Mouse (Mus musculus): Measurements from ENCODE around the gene Frmd8.
A peak's percentile ranks its signal among the peaks of the same experiment; 100 is the strongest.
"Not testable (repeated sequence)": the region's sequence is repeated elsewhere in the genome, so short reads cannot be mapped to it uniquely, and the experiment has no call there.

Frmd8 gene

GRCm38 (mm10) chr19:5885838-5886237, 10.8 kb upstream of the Frmd8 start:
- peak; percentile 58 for DNase-seq (ENCODE audit: low spot score)

- no peak for DNase-seq (ENCODE audit: low spot score)
Observed at GRCm38 (mm10) chr19:5883935-5884334, 8.9 kb upstream of the Frmd8 start.

- not testable (repeated sequence) for DNase-seq (ENCODE audit: low spot score)
Observed at GRCm38 (mm10) chr19:5882079-5882478, 7.0 kb upstream of the Frmd8 start.

GRCm38 (mm10) chr19:5881155-5881554, 6.1 kb upstream of the Frmd8 start:
- DNase-seq (ENCODE audit: low spot score) = no peak

GRCm38 (mm10) chr19:5879735-5880134, 4.7 kb upstream of the Frmd8 start:
- no peak for DNase-seq (ENCODE audit: low spot score)

GRCm38 (mm10) chr19:5878916-5879315, 3.8 kb upstream of the Frmd8 start:
- no peak for DNase-seq (ENCODE audit: low spot score)

- no peak for DNase-seq (ENCODE audit: low spot score)
Observed at GRCm38 (mm10) chr19:5878362-5878722, 3.3 kb upstream of the Frmd8 start.

- DNase-seq (ENCODE audit: low spot score) = peak; percentile 76
Observed at GRCm38 (mm10) chr19:5877618-5878361, 2.7 kb upstream of the Frmd8 start, which contains the start of gene Slc25a45. TSS of gene Slc25a45 (plus strand) at chr19:5877808.

GRCm38 (mm10) chr19:5874391-5874968, 594 bp downstream of the Frmd8 start:
- no peak for DNase-seq (ENCODE audit: low spot score)

- no peak for DNase-seq (ENCODE audit: low spot score)
Observed at GRCm38 (mm10) chr19:5872931-5873556, 2.0 kb downstream of the Frmd8 start.

GRCm38 (mm10) chr19:5872528-5872927, 2.5 kb downstream of the Frmd8 start:
- no peak for DNase-seq (ENCODE audit: low spot score)

GRCm38 (mm10) chr19:5871683-5872082, 3.4 kb downstream of the Frmd8 start:
- no peak for DNase-seq (ENCODE audit: low spot score)

- DNase-seq (ENCODE audit: low spot score) = peak; percentile 70
Observed at GRCm38 (mm10) chr19:5871273-5871672, 3.8 kb downstream of the Frmd8 start.

GRCm38 (mm10) chr19:5868096-5868495, 7.0 kb downstream of the Frmd8 start:
- DNase-seq (ENCODE audit: low spot score) = no peak

- no peak for DNase-seq (ENCODE audit: low spot score)
Observed at GRCm38 (mm10) chr19:5864710-5865398, 10.2 kb downstream of the Frmd8 start.

GRCm38 (mm10) chr19:5863776-5864175, 11.3 kb downstream of the Frmd8 start:
- DNase-seq (ENCODE audit: low spot score) = no peak

- DNase-seq (ENCODE audit: low spot score) = no peak
Observed at GRCm38 (mm10) chr19:5862335-5863085, 12.6 kb downstream of the Frmd8 start.

GRCm38 (mm10) chr19:5856604-5857003, 18.5 kb downstream of the Frmd8 start:
- no peak for DNase-seq (ENCODE audit: low spot score)

- no peak for DNase-seq (ENCODE audit: low spot score)
Observed at GRCm38 (mm10) chr19:5852035-5852722, 22.9 kb downstream of the Frmd8 start.

- no peak for DNase-seq (ENCODE audit: low spot score)
Observed at GRCm38 (mm10) chr19:5851481-5851971, 23.5 kb downstream of the Frmd8 start.

GRCm38 (mm10) chr19:5850860-5851259, 24.2 kb downstream of the Frmd8 start:
- DNase-seq (ENCODE audit: low spot score) = no peak
